Mouse (Mus musculus) CH12.LX (cell line): ENCODE measurements around the gene Tgif2. TPM values are rescaled to one million over a fixed set of nuclear protein-coding genes. Genes with fewer than 3 reads are reported as not detected.

Source experiments
- DNase-seq: peaks from one replicate; pipeline ENCODE4 v3.0.0-alpha.2; 2013; ENCODE audit errors: extremely low read depth
- H3K27ac ChIP-seq: 2 replicates; pipeline ENCODE4 v1.5.1; 2012; ENCODE audit warnings: low read depth, mild to moderate bottlenecking, control low read depth, moderate library complexity; ENCODE audit not compliant: insufficient read depth
- H3K27me3 ChIP-seq: replicated peaks from 2 replicates; pipeline ENCODE3; 2012; ENCODE audit warnings: inconsistent platforms
- H3K36me3 ChIP-seq, 2 experiments: replicated peaks in 1 of 2; 2 replicates each; pipeline versions ENCODE3 to v1.6.1; 2012; ENCODE audit warnings: inconsistent platforms in 1 of 2, low read length in 1 of 2, mild to moderate bottlenecking in 1 of 2, mixed read lengths in 1 of 2, moderate library complexity in 1 of 2; ENCODE audit not compliant: control insufficient read depth in 1 of 2, insufficient read depth in 1 of 2
- H3K4me1 ChIP-seq, 2 experiments: 2 replicates each; pipeline ENCODE4 v1.6.1; 2012; ENCODE audit warnings: inconsistent platforms in 1 of 2, moderate library complexity in 1 of 2; ENCODE audit not compliant: insufficient read depth in 2 of 2, control insufficient read depth in 1 of 2
- H3K4me2 ChIP-seq: 2 replicates; pipeline ENCODE4 v1.6.1; 2012; ENCODE audit warnings: low read depth, mild to moderate bottlenecking, control low read depth; ENCODE audit not compliant: poor library complexity, insufficient read depth, severe bottlenecking
- H3K4me3 ChIP-seq, 3 experiments: fragments of 150-350 bp in 1 of 3; sonication (generic) in 1 of 3; replicated peaks in 1 of 3; 2 replicates each; pipeline versions ENCODE3 to v1.5.1; 2011 to 2012; ENCODE audit warnings: low read depth in 2 of 3, low read length in 2 of 3, mild to moderate bottlenecking in 2 of 3, moderate library complexity in 2 of 3, control low read depth in 1 of 3, improper control_type of control experiment in 1 of 3, inconsistent platforms in 1 of 3, mixed read lengths in 1 of 3; ENCODE audit not compliant: poor library complexity in 1 of 3
- H3K79me2 ChIP-seq: replicated peaks from 2 replicates; pipeline ENCODE4 v1.6.1; 2012; ENCODE audit warnings: mild to moderate bottlenecking, moderate library complexity; ENCODE audit not compliant: control insufficient read depth, poor library complexity, insufficient read depth, severe bottlenecking; ENCODE audit errors: extremely low read depth
- H3K9ac ChIP-seq: 2 replicates; pipeline ENCODE4 v1.6.1; 2012; ENCODE audit warnings: low read depth, mild to moderate bottlenecking, control low read depth, moderate library complexity; ENCODE audit not compliant: insufficient read depth
- H3K9me3 ChIP-seq: replicated peaks from 2 replicates; pipeline ENCODE3; 2012; ENCODE audit warnings: low read length, inconsistent platforms, mixed read lengths
- BHLHE40 ChIP-seq: IDR thresholded peaks from 2 replicates; pipeline ENCODE4 v1.6.1; 2011; ENCODE audit warnings: mild to moderate bottlenecking, low read depth, low read length, improper control_type of control experiment
- CHD2 ChIP-seq: IDR thresholded peaks from 2 replicates; pipeline ENCODE4 v1.6.1; 2011; ENCODE audit warnings: low read length, improper control_type of control experiment
- ETS1 ChIP-seq: conservative IDR thresholded peaks from 2 replicates; pipeline ENCODE4 v1.6.1; 2012; ENCODE audit warnings: low read depth, mild to moderate bottlenecking, inconsistent platforms, low read length, improper control_type of control experiment, moderate library complexity
- IRF4 ChIP-seq: IDR thresholded peaks from 2 replicates; pipeline ENCODE4 v1.6.1; 2014; ENCODE audit warnings: low read depth, mild to moderate bottlenecking, inconsistent platforms, low read length, improper control_type of control experiment
- KAT2A ChIP-seq: IDR thresholded peaks from 2 replicates; pipeline ENCODE4 v1.6.1; 2012; ENCODE audit warnings: low read length, improper control_type of control experiment, inconsistent platforms; ENCODE audit not compliant: insufficient replicate concordance
- MAZ ChIP-seq: IDR thresholded peaks from 2 replicates; pipeline ENCODE4 v1.6.1; 2012; ENCODE audit warnings: low read depth, mild to moderate bottlenecking, inconsistent platforms, low read length, improper control_type of control experiment, moderate library complexity
- MEF2A ChIP-seq: IDR thresholded peaks from 2 replicates; pipeline ENCODE4 v1.6.1; 2014; ENCODE audit warnings: low read depth, mild to moderate bottlenecking, inconsistent platforms, low read length, improper control_type of control experiment, borderline replicate concordance
- MXI1 ChIP-seq: IDR thresholded peaks from 2 replicates; pipeline ENCODE4 v1.6.1; 2011; ENCODE audit warnings: mild to moderate bottlenecking, low read depth, low read length, improper control_type of control experiment
- PAX5 ChIP-seq: IDR thresholded peaks from 2 replicates; pipeline ENCODE4 v1.6.1; 2012; ENCODE audit warnings: low read length, inconsistent platforms, mixed read lengths
- POLR2A ChIP-seq: IDR thresholded peaks from 2 replicates; pipeline ENCODE4 v1.6.1; 2011; ENCODE audit warnings: low read depth, mild to moderate bottlenecking, improper control_type of control experiment, low read length
- RCOR1 ChIP-seq: conservative IDR thresholded peaks from 2 replicates; pipeline ENCODE4 v1.6.1; 2012; ENCODE audit warnings: low read depth, mild to moderate bottlenecking, inconsistent platforms, low read length, improper control_type of control experiment
- SIN3A ChIP-seq: IDR thresholded peaks from 2 replicates; pipeline ENCODE4 v1.6.1; 2012; ENCODE audit warnings: low read length, improper control_type of control experiment, inconsistent platforms
- SMC3 ChIP-seq: IDR thresholded peaks from 2 replicates; pipeline ENCODE4 v1.6.1; 2011; ENCODE audit warnings: low read depth, low read length, improper control_type of control experiment
- TBP ChIP-seq: conservative IDR thresholded peaks from 2 replicates; pipeline ENCODE4 v1.6.1; 2011; ENCODE audit warnings: low read depth, low read length, improper control_type of control experiment
- UBTF ChIP-seq: IDR thresholded peaks from 2 replicates; pipeline ENCODE4 v1.6.1; 2012; ENCODE audit warnings: low read depth, mild to moderate bottlenecking, inconsistent platforms, low read length, improper control_type of control experiment, moderate library complexity
- USF1 ChIP-seq: IDR thresholded peaks from 2 replicates; pipeline ENCODE4 v1.6.1; 2014; ENCODE audit warnings: low read depth, mild to moderate bottlenecking, inconsistent platforms, low read length, improper control_type of control experiment
- USF2 ChIP-seq: conservative IDR thresholded peaks from 2 replicates; pipeline ENCODE4 v1.6.1; 2011; ENCODE audit warnings: low read depth, low read length, improper control_type of control experiment
- ZKSCAN1 ChIP-seq: IDR thresholded peaks from 2 replicates; pipeline ENCODE4 v1.6.1; 2012; ENCODE audit warnings: low read depth, inconsistent platforms, low read length, improper control_type of control experiment, borderline replicate concordance
- ZMIZ1 ChIP-seq: IDR thresholded peaks from 2 replicates; pipeline ENCODE4 v1.6.1; 2012; ENCODE audit warnings: low read depth, mild to moderate bottlenecking, inconsistent platforms, low read length, improper control_type of control experiment
- ZNF384 ChIP-seq: IDR thresholded peaks from 2 replicates; pipeline ENCODE4 v1.6.1; 2012; ENCODE audit warnings: low read depth, low read length, improper control_type of control experiment, inconsistent platforms
- dilution Hi-C: fragments of 300-500 bp; cut with MboI; formaldehyde crosslinking; loops from 2 replicates; pipeline ENCODE4 v1.14.3; 2020; ENCODE audit warnings: low sequenced_read_pairs; ENCODE audit not compliant: extremely low pct_unique_long_range_greater_than_20kb, extremely low pct_ligation_motif_present
- in situ Hi-C: fragments of 300-500 bp; cut with MboI; formaldehyde crosslinking; loops from 3 replicates; pipeline ENCODE4 v1.14.3; 2019; ENCODE audit warnings: low sequenced_read_pairs, low pct_ligation_motif_present, low pct_unique_long_range_greater_than_20kb, mixed read lengths
- polyA plus RNA-seq: library from polyadenylated mRNA; unstranded; fragments of >175 nt; gene quantifications from 2 replicates; pipeline ENCODE4 v1.2.1, GENCODE M21; 2012; ENCODE audit warnings: low read depth; ENCODE audit not compliant: insufficient read length
- total RNA-seq, 2 experiments: library from RNA; depleted of rRNA; stranded (reverse); fragments of 300-350 nt in 1 of 2; fragments of >200 nt in 1 of 2; gene quantifications; 2 replicates each; pipeline ENCODE4 v1.2.3; 2012 to 2014

Gene Tgif2
- total and polyA plus RNA-seq, 3 experiments, result 10.3 to 12.2 (median 11.3) TPM

DNA sequence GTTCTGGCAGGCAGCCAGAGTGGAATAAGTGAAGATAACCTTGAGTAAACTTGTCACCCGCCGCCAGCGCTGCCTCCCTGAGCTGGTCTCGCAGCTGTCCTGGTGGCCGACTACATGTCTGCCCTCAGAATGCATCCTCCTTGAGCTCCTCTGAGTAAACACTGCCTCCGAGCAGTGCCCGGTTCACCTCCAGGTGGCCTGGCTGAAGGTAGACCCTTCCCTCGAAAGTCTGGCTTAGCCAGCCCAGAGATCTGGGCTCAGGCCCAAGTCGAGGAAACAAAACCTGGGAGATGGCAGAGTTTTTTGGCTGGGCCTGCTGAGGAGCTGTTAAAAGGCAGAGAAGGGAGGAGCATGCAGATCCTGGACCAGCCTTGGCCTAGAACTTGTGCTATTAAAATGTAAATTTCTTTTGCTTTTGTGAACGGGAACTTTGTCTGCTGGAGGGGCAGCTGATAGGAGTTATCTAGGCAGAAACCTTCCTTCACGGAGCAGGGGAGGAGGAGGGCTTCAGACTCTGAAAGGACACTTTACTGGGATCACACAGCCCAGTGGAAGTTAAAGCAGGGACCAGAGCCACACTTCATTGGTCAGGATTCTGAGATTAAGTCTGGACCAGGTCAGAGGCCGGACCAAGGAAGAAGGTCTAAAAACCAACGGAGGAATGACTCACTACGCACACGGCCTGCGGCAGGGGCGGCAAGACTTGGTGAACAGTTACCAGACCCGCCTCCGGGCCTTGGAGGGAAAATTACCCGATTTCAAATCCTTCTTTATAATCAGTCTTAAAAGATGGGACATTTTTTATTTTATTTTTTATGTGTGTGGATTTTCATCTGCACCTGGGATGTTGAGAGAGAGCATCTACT is 2.3 kb downstream of the Tgif2 start:
- Histone ChIP-seq H3K4me3 (peak overlapping the region; percentile 61 to 80 (median 79)), H3K27me3 (no peaks in the 10 kb centered on the region), H3K9ac (peak overlapping the region; percentile 65; the same call in 1 of the 2 replicates), H3K9me3 (no peaks in the 10 kb centered on the region), H3K79me2 (peaks cover 18% of the 10 kb centered on the region; the same call in 1 of the 2 replicates), H3K36me3 (peaks cover 2 to 40% of the 10 kb centered on the region in 2 experiments), H3K4me2 (peak overlapping the region; percentile 55), H3K4me1 (peaks cover 4 to 40% of the 10 kb centered on the region in 2 experiments)
- DNase-seq, result no peak
- dilution Hi-C loops, result no loop called here
- in situ Hi-C loops, result no loop called here
- 0 out of 2 replicates have a peak, but pooled peaks have one; percentile 13 for TF ChIP-seq MEF2A
- TF ChIP-seq SMC3, result no peak
- no peak for TF ChIP-seq IRF4
- no peak for TF ChIP-seq CHD2
- TF ChIP-seq, all 38 proteins: peak for 1
- no peak overlapping the region for H3K27ac ChIP-seq

DNA sequence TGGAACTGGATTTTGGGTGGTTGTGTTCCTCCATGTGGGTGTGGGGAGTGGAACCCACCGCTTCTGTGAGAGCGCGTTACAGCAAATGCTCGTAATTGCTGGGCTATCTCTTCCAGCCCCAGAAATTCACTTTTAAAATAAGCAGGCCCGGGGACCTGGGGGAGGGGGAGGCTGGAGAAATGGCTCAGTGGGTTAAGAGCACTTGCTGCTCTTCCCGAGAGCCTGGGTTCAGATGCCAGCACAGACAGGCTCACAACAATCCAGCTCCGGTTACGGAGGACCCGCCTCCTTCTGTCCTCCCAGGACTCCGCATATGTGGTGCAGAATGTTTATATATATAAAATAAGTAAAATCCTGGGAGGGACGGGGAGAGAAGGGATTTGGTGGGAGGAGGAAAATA is 2.9 kb downstream of the Tgif2 start:
- Histone ChIP-seq H3K36me3 (peaks cover 6 to 45% of the 10 kb centered on the region in 2 experiments), H3K4me2 (peak overlapping the region; percentile 55; the same call in 1 of the 2 replicates), H3K27ac (no peak overlapping the region), H3K4me1 (peaks cover 4 to 40% of the 10 kb centered on the region in 2 experiments), H3K9ac (no peak overlapping the region), H3K9me3 (no peaks in the 10 kb centered on the region), H3K27me3 (no peaks in the 10 kb centered on the region), H3K79me2 (peaks cover 18% of the 10 kb centered on the region; the same call in 1 of the 2 replicates), H3K4me3 (no peak overlapping the region)
- DNase-seq, result no peak
- dilution Hi-C loops, result no loop called here
- TF ChIP-seq UBTF, result no peak
- no peak for TF ChIP-seq IRF4
- TF ChIP-seq, all 38 proteins: peak for 0
- in situ Hi-C loops, result no loop called here

GRCm38 (mm10) chr2:156843331-156843730 is 3.5 kb downstream of the Tgif2 start:
- Histone ChIP-seq H3K27me3 (no peaks in the 10 kb centered on the region), H3K4me2 (no peak overlapping the region), H3K36me3 (peaks cover 6 to 51% of the 10 kb centered on the region in 2 experiments), H3K79me2 (peaks cover 18% of the 10 kb centered on the region; the same call in 1 of the 2 replicates), H3K4me1 (peaks cover 4 to 40% of the 10 kb centered on the region in 2 experiments), H3K9me3 (no peaks in the 10 kb centered on the region), H3K27ac (no peak overlapping the region), H3K4me3 (no peak overlapping the region), H3K9ac (no peak overlapping the region)
- dilution Hi-C loops (no loop called here), in situ Hi-C loops (no loop called here)
- no peak for TF ChIP-seq POLR2A
- no peak for TF ChIP-seq SMC3
- no peak for TF ChIP-seq MXI1
- no peak for TF ChIP-seq SIN3A
- TF ChIP-seq MEF2A, result no peak
- TF ChIP-seq ZMIZ1, result no peak
- TF ChIP-seq ZNF384, result no peak
- no peak for TF ChIP-seq PAX5
- no peak for TF ChIP-seq KAT2A
- no peak for TF ChIP-seq ZKSCAN1
- no peak for TF ChIP-seq MAZ
- TF ChIP-seq TBP, result no peak
- no peak for TF ChIP-seq BHLHE40
- TF ChIP-seq USF1, result no peak
- TF ChIP-seq USF2, result no peak
- TF ChIP-seq ETS1, result no peak
- no peak for TF ChIP-seq RCOR1
- DNase-seq, result no peak
